Mouse (Mus musculus) liver, embryonic 14.5 days (tissue): ENCODE measurements around the gene Ifngr2. TPM values are rescaled to one million over a fixed set of nuclear protein-coding genes. Genes with fewer than 3 reads are reported as not detected.

Experiments
- ATAC-seq: fragments of 200-750 bp; cut with Nextera tagmentation; 2 replicates; pipeline ENCODE4 v1.8.0; 2017; ENCODE audit warnings: moderate number of reproducible peaks, mild to moderate bottlenecking, moderate library complexity; ENCODE audit not compliant: insufficient read depth
- DNase-seq, 3 experiments: peaks; one replicate each; pipeline ENCODE4 v3.0.0-alpha.2; 2012 to 2013; ENCODE audit warnings: low read depth in 3 of 3, low spot score in 3 of 3
- H3K27ac ChIP-seq: fragments of 300-500 bp; sonication (generic); 2 replicates; pipeline ENCODE4 v1.5.1; 2014; ENCODE audit warnings: moderate library complexity, mild to moderate bottlenecking, control low read depth, inconsistent platforms
- H3K27me3 ChIP-seq: fragments of 300-500 bp; sonication (generic); 2 replicates; pipeline ENCODE4 v1.6.1; 2014; ENCODE audit warnings: mild to moderate bottlenecking, low read length, moderate library complexity; ENCODE audit not compliant: control insufficient read depth, insufficient read depth
- H3K36me3 ChIP-seq: fragments of 300-500 bp; sonication (generic); replicated peaks from 2 replicates; pipeline ENCODE4 v1.6.1; 2014; ENCODE audit warnings: low read depth; ENCODE audit not compliant: control insufficient read depth, insufficient read depth
- H3K4me1 ChIP-seq, 2 experiments: fragments of 200-500 bp in 1 of 2; fragments of 300-500 bp in 1 of 2; sonication (generic) in 1 of 2; replicated peaks; 2 replicates each; pipeline ENCODE4 v1.6.1; 2012 to 2014; ENCODE audit warnings: antibody characterized with exemption in 1 of 2, inconsistent platforms in 1 of 2, low read length in 1 of 2; ENCODE audit not compliant: control insufficient read depth in 2 of 2, insufficient read depth in 2 of 2
- H3K4me2 ChIP-seq: fragments of 300-500 bp; sonication (generic); 2 replicates; pipeline ENCODE4 v1.6.1; 2014; ENCODE audit warnings: low read depth, mild to moderate bottlenecking, control low read depth, moderate library complexity
- H3K4me3 ChIP-seq, 2 experiments: fragments of 200-500 bp in 1 of 2; fragments of 300-500 bp in 1 of 2; sonication (generic) in 1 of 2; 2 replicates each; pipeline ENCODE4 v1.5.1; 2012 to 2014; ENCODE audit warnings: low read depth in 2 of 2, low read length in 2 of 2, mild to moderate bottlenecking in 2 of 2, control low read depth in 1 of 2, inconsistent platforms in 1 of 2, moderate library complexity in 1 of 2; ENCODE audit not compliant: insufficient read depth in 1 of 2
- H3K9ac ChIP-seq: fragments of 300-500 bp; sonication (generic); replicated peaks from 2 replicates; pipeline ENCODE4 v1.6.1; 2014; ENCODE audit warnings: mild to moderate bottlenecking, control low read depth, moderate library complexity
- H3K9me3 ChIP-seq: fragments of 300-500 bp; sonication (generic); 2 replicates; pipeline ENCODE4 v1.6.1; 2016; ENCODE audit warnings: low read length, mixed read lengths; ENCODE audit not compliant: control insufficient read depth
- CTCF ChIP-seq: IDR thresholded peaks from 2 replicates; pipeline ENCODE4 v1.5.1; 2016; ENCODE audit warnings: antibody characterized with exemption, low read depth, control low read depth
- EP300 ChIP-seq: IDR thresholded peaks from 2 replicates; pipeline ENCODE4 v1.6.1; 2016; ENCODE audit warnings: antibody characterized with exemption, low read depth
- WGBS: fragments of 180-500 bp; shearing (Covaris S2); extraction: QIAGEN DNeasy Blood & Tissue Kit; methylation state at CpG from one replicate; pipeline ENCODE4 v1.1.7; 2014; ENCODE audit not compliant: insufficient replicate concordance; 5-methylcytosine and 5-hydroxymethylcytosine counted together
- polyA plus RNA-seq, 2 experiments: library from polyadenylated mRNA; depleted of rRNA in 1 of 2; stranded (reverse) in 1 of 2; unstranded in 1 of 2; fragments of >200 nt; fragmentation: Nextera tagmentation in 1 of 2; extraction: Ambion mirVana in 1 of 2; gene quantifications; 2 replicates each; pipeline versions ENCODE4 v1.2.1 to v1.2.3; 2012 to 2014

The Ifngr2 gene
- polyA plus RNA-seq, 2 experiments, result 4.9 to 13.1 TPM

GRCm38 (mm10) chr16:91585617-91586016, 38.7 kb downstream of the Ifngr2 start:
- H3K4me2 ChIP-seq, result no peak overlapping the region
- H3K27ac ChIP-seq, result no peak overlapping the region
- no peak overlapping the region for H3K4me3 ChIP-seq
- no peak for TF ChIP-seq CTCF
- no peak for TF ChIP-seq EP300
- H3K9me3 ChIP-seq, result no peaks in the 10 kb centered on the region
- H3K4me1 ChIP-seq, result no peaks in the 10 kb centered on the region; a peak in 1 of 4 replicates
- no peaks in the 10 kb centered on the region for H3K27me3 ChIP-seq
- DNase-seq (no peak), ATAC-seq (no peak)
- no peaks in the 10 kb centered on the region for H3K36me3 ChIP-seq
- WGBS, result 70% methylated on average over 5 of the region's 5 CpGs
- H3K9ac ChIP-seq, result no peak overlapping the region

GRCm38 (mm10) chr16:91586244-91586643, 39.4 kb downstream of the Ifngr2 start:
- H3K27ac ChIP-seq, result no peak overlapping the region
- no peak overlapping the region for H3K4me2 ChIP-seq
- H3K9ac ChIP-seq, result no peak overlapping the region
- WGBS, result 71% methylated on average over 6 of the region's 6 CpGs
- H3K4me1 ChIP-seq, result no peaks in the 10 kb centered on the region; a peak in 1 of 4 replicates
- ATAC-seq (no peak), DNase-seq (no peak)
- no peaks in the 10 kb centered on the region for H3K9me3 ChIP-seq
- no peaks in the 10 kb centered on the region for H3K27me3 ChIP-seq
- no peak for TF ChIP-seq CTCF
- no peak for TF ChIP-seq EP300
- no peaks in the 10 kb centered on the region for H3K36me3 ChIP-seq
- no peak overlapping the region for H3K4me3 ChIP-seq

GRCm38 (mm10) chr16:91587730-91588453, 41.0 kb downstream of the Ifngr2 start:
- Histone ChIP-seq H3K27ac (no peak overlapping the region), H3K27me3 (no peaks in the 10 kb centered on the region), H3K4me1 (no peaks in the 10 kb centered on the region; a peak in 1 of 4 replicates), H3K9me3 (no peaks in the 10 kb centered on the region), H3K36me3 (no peaks in the 10 kb centered on the region), H3K4me3 (no peak overlapping the region), H3K4me2 (no peak overlapping the region), H3K9ac (no peak overlapping the region)
- no peak for ATAC-seq
- TF ChIP-seq CTCF (no peak), EP300 (no peak)
- 51% methylated on average over 6 of the region's 6 CpGs for WGBS
- DNase-seq, result no peak

GRCm38 (mm10) chr16:91588703-91589102, 41.8 kb downstream of the Ifngr2 start:
- H3K27me3 ChIP-seq, result no peaks in the 10 kb centered on the region
- H3K4me2 ChIP-seq, result no peak overlapping the region
- ATAC-seq, result no peak
- 70% methylated on average over 3 of the region's 3 CpGs for WGBS
- H3K9me3 ChIP-seq, result no peaks in the 10 kb centered on the region
- no peak overlapping the region for H3K9ac ChIP-seq
- H3K4me1 ChIP-seq, result no peaks in the 10 kb centered on the region; a peak in 1 of 4 replicates
- TF ChIP-seq CTCF (no peak), EP300 (no peak)
- DNase-seq, result no peak
- H3K4me3 ChIP-seq, result no peak overlapping the region
- no peaks in the 10 kb centered on the region for H3K36me3 ChIP-seq
- no peak overlapping the region for H3K27ac ChIP-seq

- DNase-seq (no peak), ATAC-seq (no peak)
- Histone ChIP-seq H3K9me3 (no peaks in the 10 kb centered on the region), H3K4me2 (no peak overlapping the region), H3K27ac (no peak overlapping the region), H3K4me1 (peaks cover 8 to 10% of the 10 kb centered on the region in 2 experiments), H3K4me3 (no peak overlapping the region), H3K27me3 (no peaks in the 10 kb centered on the region; the same call in 1 of the 2 replicates), H3K9ac (no peak overlapping the region), H3K36me3 (no peaks in the 10 kb centered on the region)
- TF ChIP-seq EP300 (no peak), CTCF (no peak)
- WGBS, result 49% methylated on average over 8 of the region's 8 CpGs
Measured at GRCm38 (mm10) chr16:91592162-91592561, 45.3 kb downstream of the Ifngr2 start.
